Mouse (Mus musculus) liver, embryonic 14.5 days (tissue): ENCODE measurements around the gene Glt1d1.

Experiments
- CTCF ChIP-seq: IDR thresholded peaks from 2 replicates; pipeline ENCODE4 v1.5.1; 2016; ENCODE audit warnings: antibody characterized with exemption, low read depth, control low read depth
- EP300 ChIP-seq: IDR thresholded peaks from 2 replicates; pipeline ENCODE4 v1.6.1; 2016; ENCODE audit warnings: antibody characterized with exemption, low read depth

DNA sequence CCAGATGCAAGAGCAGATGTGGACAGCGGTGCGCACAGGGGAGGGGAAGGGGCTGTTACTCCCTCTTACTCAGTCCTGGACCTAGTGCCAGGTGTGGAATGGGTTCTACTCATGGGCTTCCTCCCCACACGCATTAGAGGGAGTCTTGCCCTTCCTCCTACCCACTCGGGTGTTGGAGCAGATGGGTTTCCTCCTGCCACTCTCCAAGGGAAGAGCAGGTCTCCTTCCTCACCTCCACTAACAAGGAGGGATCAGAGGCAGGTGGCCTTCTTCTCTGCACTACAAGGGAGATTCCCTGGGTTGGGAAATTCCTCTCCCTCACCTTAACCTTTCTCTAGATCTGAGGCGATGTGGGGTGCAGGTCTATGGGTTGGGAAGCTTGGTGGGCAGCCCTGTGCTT lies 15.9 kb upstream of the Glt1d1 start:
- TF ChIP-seq CTCF = no peak
- no peak for TF ChIP-seq EP300
